Mouse (Mus musculus) heart, postnatal 14 days (tissue): ENCODE data around the gene Fibp. TPM values are rescaled to one million over a fixed set of nuclear protein-coding genes. Genes with fewer than 3 reads are reported as not detected.
A peak's percentile ranks its signal among the peaks of the same experiment; 100 is the strongest.
"Not testable (repeated sequence)": the region's sequence is repeated elsewhere in the genome, so short reads cannot be mapped to it uniquely, and the experiment has no call there.

Source experiments
- DNase-seq, 2 experiments: peaks; one replicate each; pipeline ENCODE4 v3.0.0; 2021 to 2022
- intact Hi-C: fragments of 180-260 bp; cut with DNase I; formaldehyde crosslinking; loops from one replicate; pipeline ENCODE4 v1.15.1; 2025
- total RNA-seq, 2 experiments: library from RNA; stranded (reverse); gene quantifications; 2 replicates each; pipeline ENCODE4 v1.2.3; 2021

The Fibp gene
- total RNA-seq, 2 experiments from 2014 or later, result 55.7 to 63.2 TPM

DNA sequence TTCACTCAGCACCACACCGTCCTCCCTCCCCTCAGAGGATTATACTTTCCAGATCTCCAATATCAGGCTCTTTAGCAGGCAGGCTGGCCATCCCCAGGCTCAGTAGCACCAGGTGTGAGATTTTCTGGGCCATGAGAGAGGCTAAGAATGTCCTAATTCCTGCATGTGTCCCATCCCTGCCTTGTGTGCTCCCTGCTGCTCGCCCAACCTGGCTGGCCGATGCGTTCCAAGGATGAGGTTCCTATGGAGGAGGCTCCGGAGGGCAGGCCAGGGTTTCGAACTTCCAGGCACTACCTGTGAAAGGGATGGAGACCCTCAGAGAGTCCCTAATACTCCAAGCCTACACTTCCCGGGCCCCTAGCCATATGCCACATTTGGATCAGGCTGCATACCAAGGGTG is 25.4 kb downstream of the Fibp start:
- intact Hi-C loops, result loop anchor here (2.0 kb wide), 2 partner anchors 23 to 51 kb away; no protein-coding TSS in a partner anchor
- no peak for DNase-seq

DNA sequence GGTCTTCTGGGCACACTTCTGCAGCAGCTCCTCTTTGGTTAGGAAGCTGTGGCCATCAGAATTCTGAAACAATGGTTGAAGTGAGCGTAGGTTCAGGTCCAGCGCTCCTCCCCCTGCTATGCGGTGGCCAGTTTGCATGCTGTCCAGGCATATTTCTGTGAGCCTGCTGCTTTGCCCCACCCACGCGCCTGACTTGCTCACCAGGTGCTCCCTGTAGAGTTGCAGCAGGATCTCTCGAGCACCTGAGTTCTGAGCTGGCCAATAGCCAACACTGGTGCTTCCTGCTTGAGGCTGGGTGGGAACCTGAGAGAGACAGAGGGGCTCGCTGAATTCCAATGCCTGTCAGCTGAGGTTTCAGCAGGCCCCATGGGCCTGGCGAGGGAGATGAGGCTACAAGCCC is 25.9 kb downstream of the Fibp start:
- DNase-seq, result no peak
- intact Hi-C loops, result loop anchor here (2.0 kb wide), 2 partner anchors 23 to 51 kb away; no protein-coding TSS in a partner anchor

DNA sequence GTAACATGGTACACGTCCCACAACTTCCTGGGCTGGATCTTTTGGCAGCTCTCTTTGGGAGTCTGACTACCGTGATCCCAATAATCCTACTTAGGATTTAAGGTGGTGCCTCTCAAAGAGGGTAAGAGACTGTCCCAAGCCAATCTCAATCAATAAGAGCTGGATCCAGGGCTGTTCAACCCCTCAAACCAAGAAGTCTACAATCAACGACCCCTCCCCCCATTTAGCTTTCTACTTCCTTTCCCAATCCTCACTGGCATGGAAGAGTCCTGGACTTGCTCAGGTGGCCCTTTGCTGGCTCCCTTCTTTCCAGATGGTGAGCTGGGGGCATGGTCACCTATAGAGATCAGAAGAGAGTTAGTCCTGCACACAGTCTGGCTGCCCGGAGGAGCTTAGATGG is 26.4 kb downstream of the Fibp start:
- DNase-seq, result no peak
- intact Hi-C loops, result loop anchor here (2.0 kb wide), 2 partner anchors 24 to 52 kb away; no protein-coding TSS in a partner anchor

DNA sequence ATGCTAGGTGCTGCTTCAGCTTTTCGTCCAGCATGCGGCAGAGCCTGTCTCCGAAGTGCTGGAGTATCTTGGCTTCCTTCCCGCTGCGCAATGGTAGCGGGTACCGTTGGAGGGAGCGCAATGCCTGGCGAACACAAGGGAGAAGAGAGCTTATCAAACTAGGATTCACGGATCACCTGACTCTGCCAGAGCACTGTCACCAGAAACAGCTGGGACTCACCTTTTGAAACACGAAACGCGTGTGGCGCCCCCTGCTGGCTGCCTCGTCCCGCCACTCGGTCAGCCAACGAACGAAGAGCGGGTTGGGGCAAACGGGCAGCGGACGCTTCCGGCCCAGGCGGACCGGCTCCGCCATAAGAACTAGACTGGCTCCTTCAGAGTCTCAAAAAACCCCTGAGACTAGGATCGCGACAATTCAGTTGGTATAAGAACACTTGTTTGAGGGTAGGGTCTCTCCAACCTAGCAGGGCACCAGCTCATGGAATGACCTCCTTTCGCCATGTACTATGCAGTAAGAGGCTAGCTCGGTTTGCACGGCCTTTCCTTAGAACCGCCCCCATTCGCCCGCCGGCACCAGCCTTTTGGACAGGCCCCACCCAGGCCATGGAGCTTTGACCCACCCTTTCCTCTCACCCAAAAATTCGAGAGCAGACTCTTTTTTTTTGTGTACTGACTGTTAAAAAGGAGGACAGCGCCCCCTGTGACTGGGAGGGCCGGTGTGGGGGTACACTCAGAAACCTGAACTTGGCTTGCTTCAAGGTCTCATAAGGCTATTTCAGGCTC is 27.5 kb downstream of the Fibp start, which contains the start of gene Mus81:
TSS of gene Mus81 (minus strand) at position 635 of the 783 bp plus-strand sequence.
- peak; percentile 96 to 97 for DNase-seq
- intact Hi-C loops, result loop anchor here (2.0 kb wide), 2 partner anchors 25 to 53 kb away; no protein-coding TSS in a partner anchor

DNA sequence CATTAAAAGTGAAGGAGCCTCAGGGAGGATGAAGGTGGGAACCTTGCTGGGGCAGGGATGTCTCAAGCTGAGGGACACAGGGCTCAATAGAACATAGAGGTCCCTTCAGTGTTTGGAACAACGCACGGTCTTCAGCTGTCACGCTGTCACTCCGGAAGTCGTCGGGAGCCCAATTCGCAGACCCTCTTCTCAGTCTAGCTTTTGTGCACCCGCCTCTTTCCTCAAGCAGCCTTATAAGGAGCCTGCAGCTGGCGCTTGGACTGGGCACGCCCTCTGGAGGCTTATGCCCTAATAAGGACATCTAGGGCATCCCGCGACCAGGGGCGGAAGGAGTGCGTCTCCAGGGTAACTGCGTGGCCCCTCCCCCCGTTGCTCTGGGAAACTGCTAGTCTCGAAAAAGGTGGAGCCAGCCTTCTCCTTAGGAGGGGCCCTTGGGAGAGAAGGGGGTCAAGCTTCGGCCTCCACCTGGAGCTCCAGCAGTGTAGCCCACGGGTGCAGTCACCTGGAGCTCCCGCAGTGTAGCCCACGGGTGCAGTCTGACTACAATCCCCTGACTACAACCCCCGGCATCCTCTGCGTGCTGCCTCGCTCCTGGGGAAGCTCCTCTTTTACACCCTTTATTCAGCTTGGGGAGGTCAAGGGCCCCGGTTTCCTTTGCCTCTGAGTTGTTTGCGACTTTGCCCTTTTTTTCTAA is 28.6 kb downstream of the Fibp start:
- intact Hi-C loops, result no loop called here
- DNase-seq, result peak; percentile 95 to 97

DNA sequence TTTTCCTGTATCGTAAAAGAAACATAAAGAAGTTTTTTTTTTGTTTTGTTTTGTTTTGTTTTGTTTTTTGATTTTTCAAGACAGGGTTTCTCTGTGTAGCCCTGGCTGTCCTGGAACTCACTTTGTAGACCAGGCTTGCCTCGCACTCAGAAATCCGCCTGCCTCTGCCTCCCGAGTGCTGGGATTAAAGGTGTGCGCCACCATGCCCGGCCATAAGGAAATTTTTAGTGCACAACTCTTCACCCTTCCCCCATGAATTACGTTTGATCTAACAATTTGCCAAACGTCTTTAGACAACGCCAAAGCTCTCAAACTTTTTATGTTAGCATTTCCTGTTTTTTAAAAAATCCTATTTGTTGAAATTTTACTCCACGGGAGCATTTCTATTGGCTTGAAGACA is 29.3 kb downstream of the Fibp start:
- intact Hi-C loops, result loop anchor here (10.0 kb wide), 1 partner anchor 855 kb away; the partner anchor contains the start of gene Map4k2
- not testable (repeated sequence) for DNase-seq

DNA sequence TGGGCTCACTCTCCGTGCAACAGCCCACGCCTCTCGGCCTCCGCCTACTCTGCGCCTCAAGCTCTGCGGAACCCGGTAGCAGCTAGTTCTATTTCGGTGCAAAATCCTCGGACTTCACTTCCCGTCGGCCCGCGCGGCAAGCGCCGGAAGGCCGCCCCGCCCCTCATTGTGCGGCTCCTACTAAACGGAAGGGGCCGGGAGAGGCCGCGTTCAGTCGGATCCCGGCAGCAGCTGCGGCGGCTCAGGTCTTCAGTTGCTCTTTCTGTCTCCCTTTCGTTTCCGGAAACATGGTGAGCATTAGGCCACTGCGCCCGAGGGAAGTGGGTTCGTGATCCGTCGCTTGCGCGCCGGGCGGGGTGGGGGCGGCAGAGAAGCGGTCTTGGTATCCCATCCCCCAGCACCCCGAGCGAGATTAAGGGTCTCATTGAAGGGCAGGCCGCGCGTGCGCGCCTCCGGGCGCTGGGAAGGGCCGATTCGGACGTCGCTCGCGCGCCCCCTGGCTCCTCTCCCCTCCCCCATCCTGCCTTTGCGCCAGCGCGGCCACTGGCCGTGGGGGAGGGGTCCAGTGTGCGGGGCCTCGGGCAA is 30.0 kb downstream of the Fibp start, which contains the start of gene Cfl1:
TSS of gene Cfl1 (plus strand) at position 143 of the 585 bp plus-strand sequence.
- intact Hi-C loops, result loop anchor here (10.0 kb wide), 1 partner anchor 854 kb away; the partner anchor contains the start of gene Map4k2
- DNase-seq, result peak; percentile 95

DNA sequence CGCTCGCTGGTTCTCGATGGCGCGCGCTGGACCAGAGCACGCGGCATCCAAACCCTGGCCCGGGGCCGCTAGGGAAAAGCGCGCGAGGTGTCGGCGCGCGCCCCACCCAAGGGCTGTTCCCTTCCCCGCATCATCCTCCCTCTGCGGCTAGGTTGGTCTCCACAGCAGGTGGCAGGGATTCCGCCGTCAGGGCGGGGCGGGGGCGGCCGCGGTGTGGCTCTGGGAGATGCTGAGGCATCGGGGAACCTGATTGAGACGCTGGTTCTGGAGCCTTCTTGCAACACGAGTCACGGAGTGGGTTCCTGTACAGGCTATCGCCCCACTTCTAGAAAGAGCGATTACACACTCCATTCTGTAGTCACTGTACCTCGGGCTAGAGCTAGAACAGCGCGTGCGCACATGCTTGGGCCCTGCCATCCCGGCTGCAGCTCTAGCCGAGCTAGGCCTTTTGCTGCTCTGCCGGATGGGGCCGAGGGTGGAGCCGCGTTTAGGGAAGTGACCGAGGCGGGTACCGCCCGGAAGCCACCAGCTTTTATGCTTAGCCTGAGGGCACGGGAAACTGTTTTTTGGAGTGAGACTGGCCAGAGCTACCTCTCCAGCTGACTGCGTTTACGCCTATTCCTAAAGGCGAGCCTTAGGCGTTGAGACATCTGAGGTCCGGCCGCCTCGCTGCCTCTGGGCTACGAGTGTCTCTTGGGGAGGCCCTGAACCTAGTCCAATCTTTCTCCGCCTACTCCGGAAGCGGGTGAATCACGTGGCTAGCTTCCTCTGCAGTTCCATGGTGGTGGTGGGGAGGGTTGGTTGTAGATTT is 30.7 kb downstream of the Fibp start:
- peak; percentile 83 to 88 for DNase-seq
- intact Hi-C loops, result loop anchor here (10.0 kb wide), 1 partner anchor 854 kb away; the partner anchor contains the start of gene Map4k2

DNA sequence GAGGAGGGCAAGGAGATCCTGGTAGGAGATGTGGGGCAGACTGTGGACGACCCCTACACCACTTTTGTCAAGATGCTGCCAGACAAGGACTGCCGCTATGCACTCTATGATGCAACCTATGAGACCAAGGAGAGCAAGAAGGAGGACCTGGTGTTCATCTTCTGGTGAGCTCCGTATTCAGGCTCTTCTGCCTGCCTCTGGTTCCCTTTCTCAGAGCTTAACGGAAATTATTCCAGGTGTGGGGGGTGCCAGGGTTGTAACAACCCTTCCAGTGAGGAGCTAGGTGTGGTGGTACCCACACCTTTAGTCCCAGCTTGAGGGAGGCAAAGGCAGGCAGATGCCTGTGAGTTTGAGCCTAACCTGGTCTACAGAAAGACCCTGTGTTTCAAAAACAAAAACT is 32.2 kb downstream of the Fibp start:
- no peak for DNase-seq
- intact Hi-C loops, result loop anchor here (2.0 to 10.0 kb wide), 2 partner anchors 18 to 852 kb away; partner anchors contain the start of genes Map4k2 and Snx32

DNA sequence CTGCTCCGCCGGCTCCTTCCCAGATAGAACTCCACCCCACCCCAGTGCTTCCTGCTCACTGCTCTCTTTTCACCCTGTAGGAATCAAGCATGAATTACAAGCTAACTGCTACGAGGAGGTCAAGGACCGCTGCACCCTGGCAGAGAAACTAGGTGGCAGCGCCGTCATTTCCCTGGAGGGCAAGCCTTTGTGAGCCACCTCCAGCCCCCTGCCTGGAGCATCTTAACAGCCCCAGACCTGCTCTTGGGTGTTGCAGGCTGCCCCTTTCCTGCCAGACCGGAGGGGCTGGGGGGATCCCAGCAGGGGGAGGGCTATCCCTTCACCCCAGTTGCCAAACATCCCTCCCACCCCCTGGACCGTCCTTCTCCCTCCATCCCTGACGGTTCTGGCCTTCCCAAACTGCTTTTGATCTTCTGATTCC is 32.9 kb downstream of the Fibp start:
- intact Hi-C loops, result loop anchor here (2.0 to 10.0 kb wide), 2 partner anchors 17 to 851 kb away; partner anchors contain the start of genes Map4k2 and Snx32
- not testable (repeated sequence) for DNase-seq

DNA sequence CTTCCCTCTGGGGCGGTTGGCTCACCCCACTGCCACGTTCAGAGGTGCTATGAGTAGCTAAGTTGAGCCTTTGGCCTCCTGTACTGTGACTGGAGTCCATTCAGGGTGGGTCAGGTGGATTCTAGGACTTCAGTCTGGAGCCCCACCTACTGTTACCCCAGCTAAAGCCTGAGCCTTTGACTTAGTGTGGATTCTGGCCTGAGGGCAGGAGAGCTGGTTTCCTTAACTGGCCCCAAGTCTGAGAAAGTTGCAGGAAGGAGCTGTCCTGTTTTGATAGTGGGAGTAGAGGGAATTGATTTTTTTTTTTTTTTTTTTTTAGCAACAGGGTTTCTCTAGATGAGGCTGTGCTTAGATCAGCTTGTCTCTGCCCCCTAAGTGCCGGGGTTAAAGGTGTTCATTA is 33.9 kb downstream of the Fibp start:
- no peak for DNase-seq
- intact Hi-C loops, result loop anchor here (10.0 kb wide), 1 partner anchor 850 kb away; the partner anchor contains the start of gene Map4k2

DNA sequence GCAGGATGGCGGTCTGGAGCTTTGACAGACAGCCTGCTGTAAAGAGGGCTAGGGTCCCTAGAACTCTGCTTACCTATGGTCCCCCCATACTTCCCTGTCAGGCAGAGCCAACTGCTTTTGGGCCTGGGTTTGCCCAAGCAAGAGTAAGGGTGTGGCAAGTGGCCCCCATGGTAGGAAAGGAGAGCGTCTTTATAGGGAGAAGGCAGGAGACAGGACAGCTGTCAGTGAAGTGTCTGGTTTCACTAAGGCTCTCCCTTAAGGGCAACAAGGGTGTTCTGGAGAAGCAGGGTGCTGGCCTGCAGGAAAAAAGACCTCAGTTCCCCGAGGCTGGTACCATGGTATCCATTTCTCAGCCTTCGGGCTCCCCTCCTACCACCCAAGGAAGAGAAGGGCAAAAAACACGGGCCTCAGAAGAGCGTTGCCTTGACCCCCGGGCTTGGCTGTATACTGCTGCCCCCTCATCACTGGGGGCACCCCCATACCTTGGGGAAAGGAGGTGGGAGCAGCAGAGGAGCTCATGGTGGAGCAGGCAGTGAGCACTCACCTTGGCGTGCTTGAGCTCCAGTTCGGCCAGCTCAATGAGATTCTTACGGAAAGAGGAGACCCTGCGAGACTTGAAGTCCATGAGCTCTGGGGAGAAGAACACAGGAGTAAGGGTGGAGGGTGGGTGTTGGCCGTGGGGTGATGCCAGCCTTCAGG is 35.1 kb downstream of the Fibp start:
- DNase-seq, result no peak
- intact Hi-C loops, result loop anchor here (10.0 kb wide), 1 partner anchor 849 kb away; the partner anchor contains the start of gene Map4k2

DNA sequence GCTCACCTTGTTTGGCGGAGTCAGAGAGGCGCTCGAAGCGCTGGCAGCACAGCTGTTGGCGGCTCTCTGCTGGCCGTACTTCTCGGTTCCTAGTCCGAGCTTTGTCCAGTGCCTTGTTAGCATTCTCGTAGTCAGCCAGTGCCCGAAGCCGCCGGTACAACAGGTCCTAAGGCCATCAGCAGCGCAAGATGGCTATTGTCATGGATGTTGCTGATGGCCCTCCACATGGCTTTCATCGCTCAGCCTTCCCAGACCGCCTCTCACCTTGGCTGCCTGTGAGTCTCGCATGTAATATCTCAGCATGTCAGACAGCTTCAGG is 35.6 kb downstream of the Fibp start:
- no peak for DNase-seq
- intact Hi-C loops, result loop anchor here (10.0 kb wide), 1 partner anchor 849 kb away; the partner anchor contains the start of gene Map4k2

DNA sequence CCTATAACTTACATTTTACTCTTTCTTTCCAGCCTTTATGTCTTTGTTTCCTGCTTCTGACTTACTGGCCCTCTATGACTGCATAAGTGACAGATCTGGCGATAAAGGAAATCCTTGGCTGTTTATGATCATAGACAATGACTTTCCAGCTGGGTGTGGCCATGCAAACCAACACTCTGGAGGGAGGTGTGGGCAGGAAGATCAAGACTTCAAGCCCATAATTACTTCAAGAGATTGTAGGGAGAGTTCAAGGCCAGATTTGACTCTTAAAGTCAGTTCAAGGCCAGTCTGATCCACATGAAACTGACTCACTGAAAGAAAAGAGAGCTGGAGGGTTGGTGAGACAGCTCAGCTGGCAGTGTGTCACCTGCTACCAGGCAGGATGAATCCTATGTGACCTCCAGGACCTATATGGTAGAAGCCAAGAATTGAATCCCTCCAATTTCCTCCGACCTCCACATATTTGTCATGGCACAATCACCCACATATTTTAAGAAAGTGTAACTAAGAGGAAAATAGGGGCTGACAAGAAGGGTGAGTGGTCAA is 40.0 kb downstream of the Fibp start:
- no peak for DNase-seq
- intact Hi-C loops, result no loop called here

DNA sequence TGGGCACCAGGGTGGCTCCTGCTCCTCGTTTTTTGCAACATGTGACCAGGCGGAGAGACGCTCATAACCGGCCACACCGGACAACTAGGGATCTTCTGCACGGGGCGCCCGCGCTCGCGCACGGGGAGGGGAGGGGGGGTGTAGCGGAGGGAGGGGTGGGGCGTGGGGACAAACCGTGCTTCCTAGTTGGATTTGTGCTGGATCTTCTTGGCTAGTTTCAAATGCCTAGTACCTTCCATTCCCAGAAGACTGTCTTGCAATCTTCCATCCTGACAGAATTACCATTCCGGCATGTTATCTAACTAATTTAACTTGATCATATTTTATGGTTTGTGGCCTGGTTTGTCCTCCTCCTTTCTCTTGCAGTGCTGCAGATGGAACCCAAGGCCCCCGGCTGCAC is 43.3 kb downstream of the Fibp start, which contains the start of gene 1700020D05Rik:
TSS of gene 1700020D05Rik (minus strand) at position 101 of the 400 bp plus-strand sequence.
- intact Hi-C loops, result no loop called here
- no peak for DNase-seq

DNA sequence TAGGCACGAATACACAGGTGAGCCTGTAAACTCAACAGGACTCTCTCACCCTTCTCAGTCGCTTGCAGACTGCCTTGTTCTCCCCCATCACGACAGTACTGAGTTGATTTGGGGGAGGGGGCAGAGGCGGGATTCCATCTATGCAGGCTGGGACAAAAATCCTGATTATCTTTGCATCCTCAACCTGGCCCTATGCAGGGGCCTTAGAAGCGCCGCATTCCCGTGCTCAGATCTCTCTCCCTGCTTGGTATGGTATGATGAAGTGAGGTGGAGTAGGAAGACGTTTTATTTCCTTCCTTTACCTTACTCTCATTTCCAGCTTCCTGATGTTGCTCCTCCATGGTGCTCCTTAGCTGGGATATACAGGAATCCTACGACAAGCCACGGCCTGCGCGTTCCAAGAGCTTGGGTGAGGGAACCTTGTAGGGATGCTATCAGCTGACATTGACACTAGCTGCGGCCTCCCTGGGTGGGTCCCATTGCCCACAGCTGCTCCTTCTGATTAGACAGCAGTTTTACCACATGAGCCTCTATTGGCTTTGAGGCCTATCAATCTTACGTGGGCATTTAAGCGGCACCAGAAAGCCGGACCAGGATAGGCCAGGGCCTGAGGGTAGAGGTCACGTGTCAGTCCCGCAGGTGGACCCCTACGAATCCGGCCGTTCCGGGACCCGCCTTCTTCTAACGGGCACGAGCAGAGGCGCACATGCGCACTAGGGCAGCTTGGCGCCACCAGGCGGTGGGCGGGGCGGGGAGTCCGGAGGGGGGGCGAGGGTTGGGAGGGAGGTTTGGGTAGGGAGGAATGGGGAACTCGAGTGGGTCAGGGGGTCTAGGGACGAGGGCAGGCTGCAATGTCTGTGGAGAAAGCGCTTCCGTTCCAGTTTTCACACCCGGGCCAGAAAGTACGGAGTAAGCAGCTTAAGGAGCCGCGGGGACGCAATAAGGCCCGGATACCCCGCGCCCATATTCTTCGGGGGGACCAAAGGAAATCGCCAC is 49.9 kb downstream of the Fibp start, which contains the start of gene Snx32:
TSS of gene Snx32 (minus strand) at position 508 of the 996 bp plus-strand sequence.
- peak; percentile 96 for DNase-seq
- intact Hi-C loops, result loop anchor here (2.0 kb wide), 1 partner anchor 18 kb away; no protein-coding TSS in a partner anchor

DNA sequence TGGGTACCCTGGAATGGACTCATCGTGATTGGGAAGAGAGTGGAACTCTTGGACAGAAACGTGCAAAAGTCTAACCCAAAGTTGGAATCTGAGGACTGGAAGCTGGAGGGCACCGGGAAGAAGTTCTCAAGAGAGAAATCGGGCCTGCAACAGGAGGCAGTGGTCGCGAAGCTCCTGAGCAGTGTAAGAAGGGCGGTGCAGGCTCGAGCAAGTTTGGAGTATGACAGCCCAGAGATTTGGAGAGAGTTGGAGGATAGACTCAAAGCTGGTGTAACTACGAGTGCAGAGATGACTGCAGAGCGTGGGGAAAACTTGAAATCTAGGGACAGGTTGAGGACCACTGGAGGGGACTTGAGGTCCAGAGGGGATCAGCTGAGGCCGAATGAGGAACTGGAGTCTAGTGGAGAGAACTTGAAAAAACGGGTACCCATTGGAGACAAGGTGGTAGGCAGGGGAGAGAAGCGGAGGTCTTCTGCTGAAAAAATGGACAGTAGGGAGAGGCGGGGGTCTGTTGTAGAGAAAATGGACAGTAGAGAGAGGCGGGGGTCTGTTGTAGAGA is 50.7 kb downstream of the Fibp start:
- no peak for DNase-seq
- intact Hi-C loops, result loop anchor here (2.0 kb wide), 1 partner anchor 18 kb away; no protein-coding TSS in a partner anchor
